Mouse (Mus musculus) granulocyte monocyte progenitor cell, adult 5-6 weeks (primary cell): ENCODE data around the gene Qprt. TPM values are rescaled to one million over a fixed set of nuclear protein-coding genes. Genes with fewer than 3 reads are reported as not detected.
A peak's percentile ranks its signal among the peaks of the same experiment; 100 is the strongest.

Experiments used
- ATAC-seq: replicated peaks from 2 replicates; pipeline ENCODE4 v1.8.0; 2016; ENCODE audit warnings: mild to moderate bottlenecking, moderate TSS enrichment, inconsistent platforms; ENCODE audit not compliant: poor library complexity, severe bottlenecking
- total RNA-seq, 2 experiments: library from RNA; stranded (forward) in 1 of 2; stranded (reverse) in 1 of 2; fragments of 200-712, 200-1000 nt in 1 of 2; fragments of >200 nt in 1 of 2; fragmentation: Nextera tagmentation in 1 of 2; gene quantifications; 2 replicates each; pipeline ENCODE4 v1.2.3; 2014 to 2017

Qprt gene
- total RNA-seq, 2 experiments from 2014 or later: 0.21 to 2.7 TPM

- peak; percentile 5; the same call in 1 of the 2 replicates for ATAC-seq
Observed at GRCm38 (mm10) chr7:127136181-127137071, 14.4 kb upstream of the Qprt start.

DNA sequence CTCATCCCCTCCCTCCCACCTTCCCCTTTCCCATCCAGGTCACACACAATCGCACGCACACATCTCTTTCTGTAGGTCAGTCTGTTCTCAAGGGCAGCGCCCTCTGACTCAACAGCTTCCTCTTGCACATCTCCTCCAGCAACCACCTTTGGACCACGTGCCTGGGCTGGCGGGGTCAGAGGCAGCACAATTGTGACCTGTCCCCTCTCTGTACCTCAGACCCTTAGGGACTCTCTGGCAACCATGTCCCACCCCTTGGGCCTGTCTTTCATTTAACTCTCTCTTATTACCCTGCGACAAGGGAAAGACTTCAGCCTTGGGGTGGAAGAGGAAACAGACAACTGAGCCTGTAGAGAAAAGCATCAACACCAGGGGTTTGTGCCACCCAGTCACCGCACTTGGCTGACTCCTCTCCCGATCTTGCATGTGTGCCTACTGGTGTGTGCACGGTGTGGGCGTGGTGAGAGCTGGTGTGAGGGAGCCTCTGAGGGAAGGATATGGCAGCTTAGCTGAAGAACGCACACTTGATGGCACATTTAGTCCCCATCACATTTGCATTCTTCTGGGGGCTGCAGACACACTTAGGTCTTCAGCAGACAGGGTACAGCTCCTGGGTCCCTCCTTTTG, 12.9 kb upstream of the Qprt start:
- ATAC-seq: peak; percentile 54

GRCm38 (mm10) chr7:127133125-127133524, 11.1 kb upstream of the Qprt start:
- ATAC-seq: no peak

GRCm38 (mm10) chr7:127129638-127130037, 7.6 kb upstream of the Qprt start:
- peak; percentile 73 for ATAC-seq

DNA sequence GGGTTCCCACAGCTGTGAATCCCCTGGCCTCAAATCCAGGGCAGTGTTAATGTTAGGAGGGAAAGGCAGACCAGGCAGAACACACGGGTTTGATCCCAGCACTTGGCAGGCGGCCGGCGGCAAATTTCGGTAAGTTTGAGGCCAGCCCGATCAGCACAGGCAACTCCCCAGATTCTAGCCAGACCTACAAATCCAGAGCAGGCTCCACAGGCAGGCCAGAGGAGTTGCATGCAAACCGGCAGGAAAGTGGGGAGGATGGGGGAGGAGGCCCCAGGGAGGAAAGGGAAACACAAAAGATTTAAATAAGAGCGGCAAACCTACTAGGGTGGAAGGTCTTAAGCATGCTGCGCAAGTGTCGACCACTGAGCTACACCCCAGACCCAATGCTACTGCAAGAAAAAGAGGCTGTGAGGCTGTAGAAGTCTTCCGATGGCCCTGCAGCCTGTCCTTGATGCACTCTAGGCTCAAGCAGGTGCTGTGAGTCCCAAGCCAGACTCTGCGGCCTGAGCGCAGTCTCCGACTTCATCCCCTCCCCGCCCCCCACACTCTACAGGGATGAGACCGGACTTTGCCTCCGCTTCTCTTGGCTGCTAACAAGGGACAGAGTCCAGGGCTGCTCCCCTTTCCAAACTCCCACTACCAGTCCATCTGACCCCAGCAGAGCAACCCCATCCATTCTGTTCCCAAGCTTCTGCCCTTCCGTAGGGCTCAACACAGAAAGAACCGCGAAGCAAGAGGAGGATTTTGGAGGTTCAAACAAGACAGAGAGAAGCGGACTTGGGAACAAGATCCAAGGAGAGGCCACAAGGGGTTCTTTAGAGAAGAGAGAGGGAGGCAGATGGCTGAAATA, 740 bp downstream of the Qprt start:
- ATAC-seq: no peak

GRCm38 (mm10) chr7:127118671-127119445, 3.2 kb downstream of the Qprt start:
- no peak for ATAC-seq

DNA sequence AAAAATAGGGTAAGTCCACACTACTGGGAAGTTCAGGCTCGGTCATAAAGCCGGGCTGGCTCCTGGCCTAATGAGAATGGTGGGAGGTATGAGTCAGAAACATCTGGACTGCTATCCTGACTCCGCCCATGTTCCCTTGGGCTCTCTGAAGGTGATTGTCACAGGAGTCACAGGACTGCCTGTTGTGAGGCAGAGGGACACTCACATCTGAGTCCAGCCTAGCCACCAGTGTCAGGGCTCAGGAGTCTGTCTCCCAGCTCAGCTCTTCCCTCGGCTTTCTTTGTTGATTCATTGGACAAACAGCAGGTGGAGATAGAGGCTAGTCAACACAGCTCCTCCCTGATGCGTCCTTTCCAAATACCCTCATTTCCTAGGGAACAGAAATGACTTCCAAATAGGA, 4.1 kb downstream of the Qprt start:
- no peak for ATAC-seq

- ATAC-seq: no peak
Observed at GRCm38 (mm10) chr7:127116331-127116935, 5.6 kb downstream of the Qprt start.

DNA sequence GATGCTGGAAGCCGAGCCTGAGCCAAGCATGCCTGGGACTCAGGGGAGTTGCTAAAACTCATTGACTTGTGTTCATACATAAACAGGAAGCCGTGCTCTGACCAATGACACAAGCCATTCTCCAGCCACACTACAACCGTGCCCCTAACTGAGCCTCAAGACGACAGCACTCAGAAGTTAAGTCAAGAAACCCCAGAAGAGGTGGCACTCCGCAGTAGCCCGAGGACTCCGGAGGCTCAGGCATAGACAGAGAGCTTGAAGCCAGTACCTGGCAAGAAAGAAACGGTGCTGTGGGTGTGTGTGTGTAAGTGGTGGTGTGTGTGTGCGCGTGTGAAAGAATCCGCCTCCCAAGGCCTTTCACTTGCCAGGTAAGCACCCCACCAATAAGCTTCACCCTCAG, 7.1 kb downstream of the Qprt start:
- ATAC-seq: no peak

- ATAC-seq: peak; percentile 38; the same call in 1 of the 2 replicates
Observed at GRCm38 (mm10) chr7:127113614-127114259, 8.3 kb downstream of the Qprt start.

- ATAC-seq: peak; percentile 34; the same call in 1 of the 2 replicates
Observed at GRCm38 (mm10) chr7:127112921-127113597, 9.0 kb downstream of the Qprt start.

DNA sequence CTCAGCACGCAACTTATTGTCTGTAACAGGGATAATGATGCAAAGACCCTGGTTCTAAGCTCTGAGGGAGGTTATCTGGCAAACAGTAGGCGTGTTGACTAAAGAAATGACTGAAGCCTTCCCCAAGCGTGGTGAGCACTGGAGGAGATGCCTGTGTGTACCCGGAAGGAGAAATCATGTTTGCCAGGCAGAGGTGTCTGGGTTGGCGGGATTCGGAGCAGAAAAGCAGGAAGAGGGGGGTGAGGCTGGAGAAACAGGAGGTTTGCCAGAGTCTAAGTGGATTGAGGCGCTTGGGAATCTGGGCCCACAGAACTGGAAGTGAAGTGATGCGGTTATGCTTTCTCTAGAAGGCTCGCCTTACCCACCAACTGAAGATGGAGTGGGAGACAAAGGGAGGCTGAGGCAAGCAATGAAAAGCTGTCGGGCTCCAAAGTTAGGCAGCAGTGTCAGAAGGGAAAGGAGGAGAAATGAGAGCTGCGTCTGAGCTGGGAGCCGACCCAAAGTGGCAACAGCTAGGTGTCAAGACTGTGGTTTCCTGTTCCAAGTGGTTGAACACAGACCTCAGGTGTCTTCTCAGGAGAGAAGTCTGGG, 9.7 kb downstream of the Qprt start:
- ATAC-seq: no peak

GRCm38 (mm10) chr7:127111461-127111860, 10.6 kb downstream of the Qprt start:
- peak; percentile 54 for ATAC-seq

- ATAC-seq: peak; percentile 67
Observed at GRCm38 (mm10) chr7:127110239-127111007, 11.6 kb downstream of the Qprt start.

DNA sequence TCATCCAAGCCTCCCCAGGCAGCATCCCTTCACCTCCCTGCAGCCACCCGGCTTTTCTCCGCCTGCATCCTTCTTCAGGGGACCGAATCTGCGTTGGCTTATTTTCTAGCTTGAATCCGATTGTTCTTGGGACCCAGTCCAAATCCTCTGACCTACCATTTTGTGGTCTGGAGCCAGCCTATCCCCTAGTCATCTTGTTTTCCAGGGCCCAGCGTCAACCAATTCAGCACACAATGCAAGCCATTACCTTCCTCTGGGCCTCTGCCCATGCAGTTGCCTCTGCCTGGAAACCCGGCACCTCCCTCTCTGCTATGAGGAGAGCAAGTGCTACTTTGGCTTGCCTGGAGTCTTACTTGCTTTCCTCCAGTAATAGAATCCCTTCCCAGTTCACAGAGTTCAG, 16.5 kb downstream of the Qprt start:
- ATAC-seq: no peak

DNA sequence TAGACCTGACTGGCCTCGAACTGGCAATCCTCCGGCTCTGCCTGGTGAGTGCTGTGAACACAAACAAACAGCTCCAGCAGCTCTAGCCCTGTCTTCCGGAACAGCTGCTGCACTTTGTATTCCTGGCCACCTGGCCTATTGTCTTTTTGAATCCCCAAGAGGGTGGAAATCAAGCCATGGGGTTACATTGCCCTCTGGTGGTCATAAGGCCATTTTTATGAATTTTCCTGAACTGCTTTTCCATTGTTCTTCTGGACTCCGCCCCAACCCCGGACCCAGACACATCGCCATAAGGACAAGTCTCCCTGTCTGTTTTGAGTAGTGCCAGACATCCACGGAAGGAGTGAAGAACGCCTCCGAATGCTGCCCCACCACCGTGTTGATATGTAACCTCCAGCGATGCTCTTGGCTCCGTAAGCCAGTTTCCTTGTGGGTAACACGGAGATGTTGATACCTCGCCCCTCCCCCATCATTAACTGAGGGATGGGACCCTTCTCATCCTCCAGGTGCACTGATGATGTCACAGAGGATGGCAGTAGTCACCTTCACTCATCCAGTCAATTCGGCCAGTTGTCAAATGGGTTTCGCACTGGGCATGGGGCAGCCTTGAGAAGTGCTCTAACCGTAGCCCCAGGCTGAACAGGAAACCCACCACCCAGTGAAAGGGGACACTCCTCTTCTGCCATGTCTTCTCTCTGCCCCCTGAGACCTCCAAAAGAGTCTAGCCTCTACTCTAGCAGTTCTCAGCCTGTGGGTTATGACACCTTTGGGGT, 17.3 kb downstream of the Qprt start:
- peak; percentile 78 for ATAC-seq

- ATAC-seq: no peak
Observed at GRCm38 (mm10) chr7:127103960-127104359, 18.1 kb downstream of the Qprt start.
